Mouse (Mus musculus): ENCODE measurements around the gene Napb. TPM values are rescaled to one million over a fixed set of nuclear protein-coding genes. Genes with fewer than 3 reads are reported as not detected.
"Not testable (repeated sequence)": the region's sequence is repeated elsewhere in the genome, so short reads cannot be mapped to it uniquely, and the experiment has no call there.

Napb gene
- total RNA-seq (2015) (0.36 and 0.57 TPM in 2 replicates), total RNA-seq (2017) (0.29 and 0.53 TPM in 2 replicates)

DNA sequence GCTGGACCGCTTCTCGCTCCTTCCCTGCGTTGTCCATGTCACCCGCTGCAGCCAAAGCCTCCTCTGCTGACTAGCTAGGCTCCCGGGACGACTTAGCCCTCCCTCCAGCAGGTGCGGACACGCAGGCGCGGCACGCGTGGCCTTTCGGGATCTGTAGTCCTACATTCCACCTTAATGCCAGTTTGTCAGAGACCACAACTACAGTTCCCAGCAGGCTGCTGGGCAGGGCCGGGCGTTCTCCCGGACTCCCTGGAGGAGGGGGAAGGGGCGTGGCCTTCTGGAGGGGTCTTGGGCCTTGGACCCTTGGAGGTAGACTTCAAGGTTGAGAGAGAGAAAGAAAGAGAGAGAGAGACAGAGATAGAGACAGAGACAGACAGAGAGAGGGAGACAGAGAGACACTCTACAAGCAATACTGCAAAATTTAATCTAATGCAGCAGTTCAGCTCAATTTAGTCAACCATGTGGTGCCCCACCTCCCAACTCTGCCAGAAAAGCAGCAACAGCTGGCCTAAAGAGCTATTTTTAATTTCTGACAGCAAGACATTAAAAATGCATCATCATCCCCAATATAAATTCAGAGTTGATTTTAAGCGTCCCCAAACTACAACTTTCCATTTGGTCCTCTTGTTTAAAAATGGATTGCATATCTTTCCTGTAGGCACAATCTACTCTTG lies at the start of gene Napb:
TSS of gene Napb (minus strand) at position 141 of the 674 bp plus-strand sequence.
- peak; percentile 97 for ATAC-seq (ENCODE audit: poor library complexity, severe bottlenecking)

DNA sequence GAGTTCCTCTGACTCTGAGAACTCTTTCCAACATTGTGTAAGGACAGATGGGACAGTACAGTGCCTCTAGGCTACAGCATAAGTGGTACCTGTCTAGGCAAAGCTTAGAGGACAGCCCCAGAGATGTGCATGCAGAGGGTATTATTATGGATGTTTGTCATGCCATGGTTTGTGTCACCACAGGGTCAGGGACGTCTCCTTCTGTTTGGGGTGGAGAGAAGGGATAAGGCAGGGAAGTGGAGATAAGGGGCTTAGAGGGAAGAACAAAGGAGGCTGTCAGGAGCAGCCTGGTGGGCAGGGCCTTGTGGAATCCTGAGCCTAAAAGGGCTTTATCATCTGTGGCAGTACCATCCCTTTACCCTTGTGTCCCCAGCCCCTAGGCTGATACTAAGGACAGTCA lies 49.4 kb upstream of the Napb start, which contains the start of gene 8030411F24Rik:
TSS of gene 8030411F24Rik (plus strand) at position 301 of the 400 bp plus-strand sequence.
- ATAC-seq (ENCODE audit: poor library complexity, severe bottlenecking): no peak

DNA sequence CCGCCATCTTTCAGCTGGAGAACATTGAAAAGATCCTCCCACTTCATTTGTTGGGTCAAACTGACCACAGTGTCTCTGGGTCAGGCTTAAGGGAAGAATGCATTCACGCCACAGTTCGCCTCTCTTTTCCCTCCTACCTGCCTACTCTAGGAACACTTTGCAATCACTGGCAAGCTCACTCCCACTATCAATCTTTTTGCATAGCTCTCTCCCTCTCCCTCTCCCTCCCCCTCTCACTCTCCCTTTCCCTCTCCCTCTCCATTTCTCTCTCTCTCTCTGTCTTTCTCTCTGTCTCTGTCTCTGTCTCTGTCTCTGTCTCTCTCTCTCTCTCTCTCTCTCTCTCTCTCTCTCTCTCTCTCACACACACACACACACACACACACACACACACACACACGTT lies 39.1 kb upstream of the Napb start, which contains the start of gene Cst11:
TSS of gene Cst11 (minus strand) at position 101 of the 400 bp plus-strand sequence.
- not testable (repeated sequence) for ATAC-seq (ENCODE audit: poor library complexity, severe bottlenecking)

DNA sequence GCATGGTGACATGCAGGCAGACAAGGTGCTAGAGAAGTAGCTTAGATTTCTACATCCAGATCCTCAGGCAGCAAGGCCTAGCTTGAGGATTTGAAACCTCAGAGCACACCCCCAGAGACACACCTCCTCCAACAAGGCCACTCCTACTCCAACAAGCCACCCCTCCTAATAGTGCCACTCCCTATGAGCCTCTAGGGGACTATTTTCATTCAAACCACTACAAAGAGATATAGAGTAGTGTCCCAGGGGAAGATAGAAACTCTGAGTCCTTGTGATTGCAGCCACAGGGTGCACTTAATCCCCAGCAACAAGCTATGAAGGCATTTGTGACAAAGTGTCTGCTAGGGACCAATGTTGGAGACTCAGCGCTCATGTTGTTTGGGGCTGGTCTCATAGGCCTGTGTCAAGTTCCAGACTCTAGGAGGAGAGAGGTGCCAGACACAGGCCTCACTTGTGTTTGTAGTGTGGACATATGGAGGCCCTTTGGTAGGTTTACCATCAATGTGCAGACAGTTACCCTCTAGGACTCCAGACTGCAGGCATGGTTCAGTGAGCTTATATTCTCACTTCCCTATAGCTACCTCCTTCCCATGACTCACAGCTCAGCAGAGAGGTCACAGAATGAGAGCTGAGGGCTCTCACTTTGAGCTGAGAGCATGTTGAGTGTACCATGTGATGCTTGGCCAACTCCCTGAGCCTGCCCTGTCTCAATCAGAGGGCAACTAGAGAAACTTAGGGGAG lies 31.6 kb upstream of the Napb start:
- ATAC-seq (ENCODE audit: poor library complexity, severe bottlenecking): peak; percentile 96

DNA sequence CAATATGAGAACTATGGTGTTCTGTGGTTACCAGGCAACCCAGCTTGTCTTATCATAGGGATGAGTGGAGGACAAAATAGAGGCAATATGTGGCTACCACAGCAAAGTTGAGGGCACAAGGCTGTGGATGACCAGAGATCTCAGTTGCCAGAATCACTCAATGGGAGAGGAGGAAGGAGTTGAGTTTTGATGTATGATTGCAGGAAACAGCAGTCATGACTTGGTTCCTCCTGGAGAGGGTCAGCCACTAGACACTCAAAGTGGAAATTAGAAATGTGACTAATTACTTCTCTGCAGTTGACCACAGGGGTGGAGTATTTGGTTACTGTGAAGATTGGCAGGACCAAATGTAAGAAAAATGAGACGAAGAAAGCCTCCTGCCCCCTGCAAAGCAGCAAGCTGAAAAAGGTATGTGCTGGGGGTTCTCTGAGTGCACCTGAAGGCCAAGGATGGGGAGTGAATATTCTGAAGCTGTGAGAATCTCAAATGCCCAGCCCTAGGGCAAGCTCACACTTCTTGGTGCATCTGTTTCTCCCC lies 22.1 kb upstream of the Napb start:
- no peak for ATAC-seq (ENCODE audit: poor library complexity, severe bottlenecking)

DNA sequence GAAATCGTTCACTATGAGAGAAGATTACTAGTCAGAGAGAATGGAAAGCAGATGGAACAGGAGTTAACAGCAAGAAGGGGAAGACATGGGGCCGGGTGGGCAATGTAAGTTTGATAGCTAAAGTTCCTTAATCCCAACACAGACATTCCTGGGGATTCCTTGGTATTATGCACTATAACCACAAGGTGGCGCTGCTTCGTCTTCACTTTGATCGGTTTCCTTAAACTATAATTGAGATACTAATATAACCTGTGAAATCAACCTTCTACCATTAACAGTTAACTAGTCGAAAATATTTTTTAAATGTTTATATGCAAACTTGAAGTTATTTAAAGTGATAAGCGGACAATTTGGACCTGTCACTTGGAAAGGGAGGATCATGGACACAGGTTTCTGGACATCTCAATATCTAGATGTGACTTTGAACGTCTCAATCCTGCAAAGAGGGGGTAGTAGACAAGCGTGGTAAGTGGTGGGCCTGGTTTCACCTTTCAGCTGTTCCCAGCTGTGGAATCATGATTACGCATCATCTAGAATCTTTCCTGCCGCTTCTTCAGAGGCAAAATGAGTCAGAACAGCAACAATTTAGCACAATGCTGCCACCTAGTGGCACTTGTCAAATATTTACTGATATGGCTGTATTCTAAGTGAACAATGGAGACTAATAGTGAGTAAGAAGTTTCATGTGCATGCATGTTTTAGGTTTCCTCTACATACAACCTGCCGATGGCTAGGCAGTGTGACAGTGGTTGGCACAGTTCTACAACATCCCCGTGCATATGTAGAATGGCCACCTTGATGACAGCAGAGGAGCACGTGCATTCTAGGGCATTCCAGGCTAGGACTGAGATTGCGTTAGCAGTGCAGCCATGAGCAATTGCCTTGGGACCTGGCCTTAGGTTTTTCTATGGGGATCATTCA lies 19.9 kb upstream of the Napb start:
- peak; percentile 89 for ATAC-seq (ENCODE audit: poor library complexity, severe bottlenecking)

DNA sequence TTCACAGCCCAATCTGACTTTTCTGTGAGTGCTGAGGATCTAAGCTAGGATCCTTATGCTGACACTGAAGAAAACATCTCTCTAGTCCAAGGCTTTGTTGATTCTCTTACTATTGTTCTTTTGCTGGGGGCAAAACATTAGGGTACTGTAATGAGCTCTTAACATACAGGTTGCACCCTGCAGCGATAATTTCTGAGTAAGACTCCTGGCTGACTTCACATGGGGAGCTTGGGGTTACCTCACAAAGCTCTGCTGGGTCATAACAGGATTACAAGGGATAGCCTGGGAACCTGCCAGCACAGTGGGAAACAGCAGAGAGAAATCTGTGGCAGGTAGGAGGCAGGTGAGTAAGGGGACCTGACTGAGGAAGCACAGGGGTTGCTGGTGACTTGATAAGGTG lies 17.8 kb upstream of the Napb start, which contains the start of gene Cstl1:
TSS of gene Cstl1 (plus strand) at position 301 of the 400 bp plus-strand sequence.
- no peak for ATAC-seq (ENCODE audit: poor library complexity, severe bottlenecking)

DNA sequence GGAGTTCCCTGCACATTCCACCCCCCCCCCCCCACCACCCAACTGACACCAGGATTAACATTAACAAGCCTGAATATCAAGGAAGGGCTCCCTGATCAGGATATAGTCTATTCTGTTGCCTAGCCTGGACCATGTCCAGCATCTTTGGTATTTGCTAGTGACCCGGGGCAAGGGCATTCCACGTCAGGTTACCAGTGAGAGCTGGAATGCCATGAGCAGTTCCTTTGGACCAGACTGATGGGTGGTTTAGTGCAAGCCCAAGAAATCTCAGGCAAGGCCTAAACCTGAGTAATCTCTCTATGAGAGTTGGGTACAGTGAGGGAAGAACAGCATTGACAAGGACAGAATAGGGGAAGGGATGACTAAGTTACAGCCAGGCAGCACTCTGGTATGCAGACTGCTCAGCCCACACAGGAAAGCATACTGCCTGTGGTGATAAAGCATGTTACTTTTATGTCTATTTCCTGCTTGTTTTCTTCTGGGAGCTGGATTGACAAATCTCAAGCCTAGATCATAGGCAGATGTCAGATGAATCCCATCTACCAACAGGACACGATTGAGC lies 11.7 kb upstream of the Napb start:
- ATAC-seq (ENCODE audit: poor library complexity, severe bottlenecking): no peak

DNA sequence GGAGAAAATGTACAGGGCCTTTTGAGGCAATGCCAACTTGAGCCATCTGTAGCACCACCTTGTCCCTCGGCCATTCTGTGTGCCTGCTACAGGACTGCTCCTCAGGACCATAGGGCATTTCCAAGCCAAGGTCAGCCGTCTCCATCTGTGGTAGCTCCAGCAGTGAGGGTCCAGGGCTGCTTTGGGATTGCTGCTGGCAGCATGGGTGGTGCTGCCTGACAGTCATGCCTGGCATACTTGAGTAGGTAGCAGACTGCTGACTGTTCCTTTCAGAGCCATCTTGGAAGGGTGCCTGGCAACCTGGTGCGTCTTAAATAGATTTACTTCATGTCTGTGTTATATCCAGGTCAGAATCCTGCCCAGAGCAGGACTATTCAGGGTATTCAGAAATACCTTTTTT lies 10.7 kb upstream of the Napb start:
- ATAC-seq (ENCODE audit: poor library complexity, severe bottlenecking): no peak

DNA sequence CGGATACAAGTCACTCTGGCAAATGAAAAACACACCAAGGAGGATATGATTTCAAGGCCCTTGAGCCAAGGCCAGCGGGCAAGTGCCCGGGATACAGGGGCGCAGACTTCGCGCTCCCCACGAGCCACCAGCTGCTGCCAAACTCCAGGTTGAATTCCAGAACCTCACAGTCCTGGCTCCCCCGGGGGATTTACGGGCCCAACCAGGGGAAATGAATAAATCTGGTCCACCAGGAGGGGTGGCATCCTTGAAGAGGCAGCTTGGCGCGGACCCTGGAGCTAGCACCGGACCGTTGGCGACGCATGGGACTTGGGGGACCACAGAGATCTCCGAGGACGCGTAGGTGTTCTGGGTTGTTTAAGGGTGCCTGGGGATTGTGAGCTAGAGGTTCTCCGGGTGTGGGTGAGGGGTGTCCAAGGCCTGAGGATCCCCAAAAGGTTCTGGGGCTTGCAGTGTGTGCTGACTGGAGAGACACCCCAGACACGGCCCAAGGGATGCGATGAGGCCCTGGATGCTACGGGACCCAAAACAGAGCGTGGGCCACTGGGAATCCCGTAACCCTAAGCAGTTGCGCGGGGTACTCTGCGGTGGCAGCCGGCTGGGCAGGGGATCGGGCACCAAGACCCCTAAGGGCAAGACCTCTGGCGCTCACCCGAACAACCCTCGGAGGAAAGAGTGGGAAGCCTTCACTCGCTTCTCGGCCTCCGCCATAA lies 497 bp downstream of the Napb start:
- peak; percentile 31 for ATAC-seq (ENCODE audit: poor library complexity, severe bottlenecking)

DNA sequence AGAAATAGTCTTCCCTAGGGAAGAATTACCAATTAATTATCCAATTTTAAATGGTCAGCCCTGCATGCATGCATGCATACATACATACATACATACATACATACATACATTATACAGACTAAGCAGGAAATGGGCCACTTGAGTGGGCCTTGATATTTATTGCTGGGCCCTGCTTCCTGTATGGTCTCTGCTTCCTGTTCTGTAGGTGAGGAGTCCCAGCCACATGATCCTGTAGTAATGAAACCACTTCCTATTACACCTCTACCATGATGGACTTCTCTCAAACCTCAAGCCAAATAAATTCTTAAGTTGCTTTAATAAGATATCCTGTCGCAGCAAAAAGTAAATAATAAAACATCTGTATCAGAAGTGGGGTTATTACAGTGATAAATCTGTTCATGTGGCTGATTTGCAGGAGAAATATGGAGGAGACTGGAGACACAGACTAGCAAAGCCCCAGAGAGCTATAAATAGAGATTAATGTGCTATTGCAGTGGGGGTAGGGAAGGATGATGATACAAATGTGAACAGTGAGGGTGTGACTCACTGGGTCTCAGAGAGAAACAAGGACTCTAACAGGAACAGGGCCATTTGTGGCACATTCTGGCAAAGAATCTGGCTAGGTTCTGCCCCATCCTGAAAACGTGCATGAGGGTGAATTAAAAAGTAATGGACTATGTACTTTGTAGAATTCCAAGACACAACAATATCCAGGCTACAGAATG lies 12.8 kb downstream of the Napb start:
- peak; percentile 73 for ATAC-seq (ENCODE audit: poor library complexity, severe bottlenecking)

DNA sequence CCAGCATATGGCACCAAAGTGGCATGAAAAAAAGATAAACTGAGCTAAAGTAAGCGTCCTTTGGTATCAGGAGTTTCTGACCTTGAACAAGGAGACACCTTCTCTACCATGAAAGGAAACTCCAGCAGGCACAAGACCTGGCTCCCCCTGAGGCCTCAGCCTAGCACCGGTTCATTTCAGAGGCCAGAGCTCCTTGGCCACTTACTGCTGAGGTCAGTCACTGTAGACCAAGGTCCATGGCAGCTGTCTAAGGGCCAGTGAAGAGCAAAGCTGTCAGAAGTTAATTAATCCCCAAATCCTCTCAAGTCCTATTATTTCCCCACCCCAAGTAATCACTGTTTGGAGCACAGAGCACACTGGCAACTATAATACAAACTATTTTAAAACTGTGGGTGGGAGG lies 15.2 kb downstream of the Napb start:
- no peak for ATAC-seq (ENCODE audit: poor library complexity, severe bottlenecking)

DNA sequence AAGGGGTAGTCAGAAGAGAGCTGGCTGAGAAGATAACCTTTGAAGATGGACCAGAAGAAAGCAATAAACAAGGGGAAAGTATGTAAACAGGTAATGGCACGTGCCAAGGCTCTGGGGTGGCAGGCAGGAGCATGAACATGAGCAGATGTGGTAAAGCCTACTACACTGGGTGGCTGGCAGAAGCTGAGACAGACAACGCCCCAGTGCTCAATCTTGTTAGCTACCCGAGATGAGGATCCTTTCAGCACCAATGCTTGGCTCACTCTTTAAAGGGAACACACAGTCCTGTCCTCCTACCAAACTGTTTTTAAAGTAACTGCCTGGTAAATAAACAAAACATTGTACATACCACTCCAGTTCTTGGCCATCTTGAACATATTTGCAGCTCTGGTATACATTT lies 19.9 kb downstream of the Napb start:
- ATAC-seq (ENCODE audit: poor library complexity, severe bottlenecking): no peak

DNA sequence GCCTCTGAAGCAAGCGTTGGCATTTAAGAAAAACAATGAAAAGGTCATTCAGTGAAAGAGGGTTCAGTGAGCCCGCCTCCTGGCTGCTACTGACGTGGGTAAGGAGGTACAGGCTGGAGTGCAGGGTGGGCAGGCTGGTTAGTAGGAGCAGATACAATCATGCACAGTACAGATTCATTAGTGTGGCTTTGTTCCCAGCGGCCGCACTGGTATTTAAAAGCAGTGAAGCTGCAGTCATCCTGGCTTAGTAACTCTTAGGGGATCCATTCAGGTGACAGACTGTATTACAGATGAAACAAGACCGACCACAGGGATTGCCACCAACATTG lies 25.1 kb downstream of the Napb start:
- no peak for ATAC-seq (ENCODE audit: poor library complexity, severe bottlenecking)

DNA sequence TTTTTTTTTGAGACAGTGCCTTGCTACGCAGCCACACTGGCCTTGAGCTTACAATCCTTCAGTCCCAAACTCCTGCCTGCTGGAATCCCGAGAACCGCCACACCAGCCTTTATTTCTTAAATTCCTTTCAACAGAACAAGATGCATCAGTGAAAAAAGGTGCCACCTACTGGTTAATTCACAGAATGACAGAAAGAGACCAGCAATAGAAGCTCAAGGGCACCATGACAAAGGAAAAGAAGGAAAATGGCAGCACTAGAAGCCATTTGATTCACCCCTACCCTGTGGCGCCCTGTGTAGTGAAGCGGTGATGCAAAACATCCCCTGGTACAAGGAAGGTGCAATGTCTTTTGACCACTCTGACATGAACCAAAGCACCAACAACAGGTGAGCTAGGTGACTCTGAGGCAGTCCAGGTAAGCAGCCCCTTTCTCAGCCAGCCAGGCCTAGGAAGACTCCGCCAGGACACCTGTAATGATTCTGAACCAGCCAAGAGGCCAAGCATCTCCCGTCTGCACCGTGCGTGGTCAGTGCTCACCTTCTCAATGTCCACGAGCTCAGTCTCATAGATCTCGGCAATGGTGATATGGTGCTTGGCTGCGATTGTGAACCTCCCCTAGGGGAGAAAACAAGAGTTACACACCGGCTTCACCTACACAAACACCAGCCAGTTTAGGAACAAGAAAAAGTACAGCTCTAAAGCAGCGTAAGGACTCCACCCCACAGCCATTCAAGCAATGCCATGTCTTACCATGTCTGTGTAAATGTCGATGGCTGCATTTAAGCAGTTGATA lies 25.7 kb downstream of the Napb start:
- peak; percentile 78 for ATAC-seq (ENCODE audit: poor library complexity, severe bottlenecking)

DNA sequence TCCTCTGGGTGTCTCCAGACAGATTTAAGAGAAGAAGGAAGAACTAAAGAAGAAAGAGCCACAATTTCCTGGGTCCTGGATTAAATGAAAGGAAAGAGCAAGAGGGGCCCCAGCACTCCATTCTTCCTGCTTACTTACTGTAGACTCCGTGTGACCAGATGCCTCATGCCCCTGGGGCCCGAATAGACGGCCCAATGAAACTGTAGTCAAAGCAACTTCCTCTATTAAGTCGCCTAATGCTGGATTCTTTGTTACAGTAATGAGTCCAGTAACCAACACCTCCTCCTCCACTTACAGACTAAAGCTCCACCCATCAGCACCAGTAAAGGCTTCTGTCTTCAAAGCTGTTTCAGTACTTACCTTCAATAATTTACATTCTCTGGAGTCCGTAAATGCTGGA lies 33.7 kb downstream of the Napb start:
- ATAC-seq (ENCODE audit: poor library complexity, severe bottlenecking): peak; percentile 64; the same call in 1 of the 2 replicates

DNA sequence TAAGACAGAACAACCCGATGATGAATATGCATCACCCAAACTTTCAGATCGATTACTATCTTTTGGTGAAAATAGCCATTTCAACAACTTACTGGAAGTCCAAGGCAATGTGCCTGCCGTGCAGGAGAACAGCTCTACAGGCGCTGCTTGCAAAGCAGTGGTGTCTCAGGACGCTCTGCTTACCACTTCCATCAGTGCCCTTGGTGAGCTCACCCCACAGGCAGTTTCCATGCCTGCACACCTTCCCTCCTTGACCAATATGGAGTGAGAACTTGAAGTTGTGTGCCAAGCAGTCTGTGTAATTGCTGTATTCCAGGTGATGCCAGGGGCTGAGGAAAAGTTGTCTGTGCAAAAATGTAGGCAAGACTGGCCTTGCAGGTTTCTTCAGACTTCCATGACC lies 41.5 kb downstream of the Napb start:
- ATAC-seq (ENCODE audit: poor library complexity, severe bottlenecking): no peak

DNA sequence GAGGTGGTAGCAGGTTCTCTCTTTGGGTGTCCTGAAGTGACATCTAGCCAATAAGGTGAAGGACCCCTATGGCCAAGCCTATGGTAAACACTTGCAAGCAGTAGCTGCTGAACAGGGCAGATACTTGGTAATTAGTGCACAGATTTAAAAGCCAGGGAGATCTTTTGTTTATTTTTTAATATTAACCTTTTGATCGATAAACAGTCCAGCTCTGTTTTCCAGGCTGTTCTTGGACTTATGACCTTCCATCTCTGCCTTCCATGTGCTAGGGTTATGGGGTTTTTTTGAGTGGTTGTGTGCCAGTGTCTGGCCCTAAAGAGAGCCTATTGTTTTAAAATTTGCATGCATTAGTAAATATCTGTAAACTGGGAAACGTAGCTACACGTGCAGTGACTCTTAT lies 42.0 kb downstream of the Napb start:
- ATAC-seq (ENCODE audit: poor library complexity, severe bottlenecking): no peak
